Mouse (Mus musculus) large intestine, adult 2 months (tissue): ENCODE results near the gene Nek2. TPM values are rescaled to one million over a fixed set of nuclear protein-coding genes. Genes with fewer than 3 reads are reported as not detected.

ENCODE experiments used
- polyA plus RNA-seq: library from polyadenylated mRNA; depleted of rRNA; stranded (reverse); fragments of >200 nt; gene quantifications from 2 replicates; pipeline ENCODE4 v1.2.3, GENCODE M21; 2012; rRNA removed

The Nek2 gene
- polyA plus RNA-seq, 1 experiment: 9.6 TPM

Other genes with a start within 250 kb of the Nek2 start
- gene Dtl, start 245.9 kb upstream of the Nek2 start, polyA plus RNA-seq: 2.6 and 4.1 TPM in 2 replicates
- 16.0 and 19.2 TPM in 2 replicates for gene Ints7, start 245.8 kb upstream of the Nek2 start, polyA plus RNA-seq
- 10.3 and 26.6 TPM in 2 replicates for gene Lpgat1, start 103.6 kb upstream of the Nek2 start, polyA plus RNA-seq
- 15.2 and 19.8 TPM in 2 replicates for gene Slc30a1, start 85.3 kb downstream of the Nek2 start, polyA plus RNA-seq
- 0.05 and 0.14 TPM in 2 replicates for gene Rd3, start 155.9 kb downstream of the Nek2 start, polyA plus RNA-seq